Mouse (Mus musculus): Measurements from ENCODE around the gene Gm28043. TPM values are rescaled to one million over a fixed set of nuclear protein-coding genes. Genes with fewer than 3 reads are reported as not detected.
"Not testable (repeated sequence)": the region's sequence is repeated elsewhere in the genome, so short reads cannot be mapped to it uniquely, and the experiment has no call there.

Gm28043 gene
- polyA plus RNA-seq, 1 experiment from 2014 or later: 2.8 TPM

DNA sequence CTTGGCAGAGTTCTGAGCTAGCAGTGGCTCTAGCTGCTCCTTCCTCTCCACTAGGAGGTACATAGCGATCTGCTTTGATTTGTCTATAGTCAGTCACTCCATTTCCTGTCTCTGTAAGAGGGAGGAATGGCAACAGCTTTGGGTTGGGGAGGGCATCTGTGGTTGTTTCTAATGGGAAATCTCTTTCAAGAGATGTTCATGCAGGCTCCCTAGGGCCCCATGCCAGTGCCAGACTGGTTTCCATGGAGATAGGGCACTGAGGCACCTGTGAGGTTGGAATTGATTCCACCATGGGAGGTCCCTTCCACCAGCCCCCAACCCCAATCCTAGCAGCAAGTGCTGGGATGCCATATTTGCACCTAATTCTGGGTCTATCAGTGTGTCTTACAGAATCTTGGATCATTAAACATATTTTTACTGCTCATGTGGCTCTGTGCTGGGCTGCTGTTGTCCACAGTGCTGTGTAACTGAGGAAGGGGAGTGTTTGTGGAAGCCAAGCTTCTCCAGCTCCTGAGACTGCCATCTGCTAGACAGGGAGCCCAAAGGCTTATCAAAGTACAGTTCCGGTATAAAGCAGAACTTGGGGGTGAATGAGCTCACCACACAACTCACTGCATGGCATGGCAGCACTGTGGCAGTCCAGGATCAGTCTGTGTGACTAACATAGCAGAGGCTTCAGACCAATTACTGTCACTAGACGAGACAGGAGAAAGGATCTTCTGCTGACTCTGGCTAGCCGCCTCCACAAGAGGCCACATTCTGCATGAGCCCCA lies 88.4 kb downstream of the Gm28043 start:
- Histone ChIP-seq H3K36me3 (peaks cover 20% of the 10 kb centered on the region), H3K9ac (replicated peaks) (no peak overlapping the region), H3K4me1 (peaks cover 52% of the 10 kb centered on the region), H3K27ac (replicated peaks) (peak overlapping the region; percentile 78), H3K4me2 (replicated peaks) (no peak overlapping the region), H3K27me3 (no peaks in the 10 kb centered on the region), H3K4me3 (no peak overlapping the region), H3K9me3 (no peaks in the 10 kb centered on the region)
- WGBS: 65% methylated on average over 4 of the region's 4 CpGs
- peak; percentile 57 for ATAC-seq (replicated peaks)

GRCm38 (mm10) chr17:29704781-29705180 lies 90.1 kb downstream of the Gm28043 start:
- no peak overlapping the region for H3K4me2 ChIP-seq (replicated peaks)
- 22% methylated on average over 3 of the region's 3 CpGs for WGBS
- peaks cover 68% of the 10 kb centered on the region for H3K4me1 ChIP-seq
- H3K9ac ChIP-seq (replicated peaks): no peak overlapping the region
- peak; percentile 66; the same call in 1 of the 2 replicates for ATAC-seq (replicated peaks)
- peak overlapping the region; percentile 78; the same call in 1 of the 2 replicates for H3K27ac ChIP-seq (replicated peaks)
- no peaks in the 10 kb centered on the region for H3K27me3 ChIP-seq
- H3K9me3 ChIP-seq: no peaks in the 10 kb centered on the region
- H3K36me3 ChIP-seq: peaks cover 6% of the 10 kb centered on the region
- no peak overlapping the region for H3K4me3 ChIP-seq

DNA sequence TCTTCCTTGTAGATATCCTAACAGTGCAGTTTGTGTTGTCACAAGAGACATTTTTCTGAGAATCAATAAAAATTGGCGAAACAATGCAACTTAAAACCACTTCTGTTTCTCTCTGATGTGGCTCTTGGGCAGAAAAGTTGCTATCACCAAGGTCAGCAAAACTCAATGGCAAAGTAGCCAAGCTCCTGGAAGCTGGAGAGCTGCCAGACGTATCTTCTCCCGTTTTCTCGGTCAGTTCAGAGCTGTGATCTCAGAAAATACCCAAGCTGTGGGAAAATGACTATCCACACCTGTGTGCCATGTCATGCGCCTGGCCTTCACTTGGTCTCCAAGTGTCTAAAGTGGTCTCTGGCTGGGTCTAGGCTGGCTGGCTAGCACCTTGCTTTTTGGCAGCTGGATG lies 91.2 kb downstream of the Gm28043 start:
- WGBS: 84% methylated on average over 5 of the region's 5 CpGs
- Histone ChIP-seq H3K4me3 (no peak overlapping the region), H3K9me3 (no peaks in the 10 kb centered on the region), H3K27me3 (no peaks in the 10 kb centered on the region), H3K4me1 (peaks cover 79% of the 10 kb centered on the region), H3K27ac (replicated peaks) (no peak overlapping the region), H3K4me2 (replicated peaks) (no peak overlapping the region), H3K9ac (replicated peaks) (no peak overlapping the region), H3K36me3 (no peaks in the 10 kb centered on the region)
- no peak for ATAC-seq (replicated peaks)

- H3K4me2 ChIP-seq (replicated peaks): no peak overlapping the region
- peak; percentile 11; the same call in 1 of the 2 replicates for ATAC-seq (replicated peaks)
- peaks cover 90% of the 10 kb centered on the region for H3K4me1 ChIP-seq
- H3K4me3 ChIP-seq: no peak overlapping the region
- H3K27me3 ChIP-seq: no peaks in the 10 kb centered on the region
- H3K9ac ChIP-seq (replicated peaks): no peak overlapping the region
- no peaks in the 10 kb centered on the region for H3K9me3 ChIP-seq
- H3K27ac ChIP-seq (replicated peaks): peak overlapping the region; percentile 34
- H3K36me3 ChIP-seq: no peaks in the 10 kb centered on the region
- 11% methylated on average over 5 of the region's 5 CpGs for WGBS
Measured at GRCm38 (mm10) chr17:29706981-29707545, 92.4 kb downstream of the Gm28043 start.

- no peak overlapping the region for H3K4me2 ChIP-seq (replicated peaks)
- H3K4me1 ChIP-seq: peaks cover 90% of the 10 kb centered on the region
- no peaks in the 10 kb centered on the region for H3K27me3 ChIP-seq
- H3K9ac ChIP-seq (replicated peaks): no peak overlapping the region
- H3K27ac ChIP-seq (replicated peaks): no peak overlapping the region
- no peak for ATAC-seq (replicated peaks)
- H3K4me3 ChIP-seq: no peak overlapping the region
- no peaks in the 10 kb centered on the region for H3K9me3 ChIP-seq
- H3K36me3 ChIP-seq: no peaks in the 10 kb centered on the region
- WGBS: 85% methylated on average over 5 of the region's 5 CpGs
Measured at GRCm38 (mm10) chr17:29708783-29709182, 94.1 kb downstream of the Gm28043 start.

DNA sequence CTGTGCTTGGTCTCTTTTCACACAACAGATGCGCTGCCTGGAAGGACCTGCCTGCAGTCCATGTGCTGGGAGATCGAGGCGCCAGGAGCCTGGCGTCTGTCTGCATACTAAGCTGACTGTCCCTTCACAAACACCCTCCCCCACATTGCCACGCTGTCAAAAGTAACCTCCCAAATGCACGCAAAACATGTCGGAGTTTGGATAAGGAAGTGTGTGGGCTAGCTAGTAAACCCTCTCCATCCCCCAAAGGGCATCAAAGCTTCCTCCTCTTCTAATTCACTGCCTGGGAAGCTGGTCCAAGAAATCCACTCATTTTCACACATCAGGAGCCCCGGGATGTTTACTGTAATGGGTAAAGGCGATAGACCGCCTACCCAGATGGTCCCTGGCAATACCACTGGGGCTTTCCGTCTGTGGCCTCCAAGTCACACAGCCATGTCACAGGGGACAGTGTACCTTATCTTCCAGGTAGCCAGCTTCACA lies 95.9 kb downstream of the Gm28043 start:
- H3K36me3 ChIP-seq: no peaks in the 10 kb centered on the region
- H3K4me3 ChIP-seq: no peak overlapping the region
- H3K27ac ChIP-seq (replicated peaks): peak overlapping the region; percentile 92
- H3K4me1 ChIP-seq: peaks cover 80% of the 10 kb centered on the region
- ATAC-seq (replicated peaks): peak; percentile 51
- WGBS: 34% methylated on average over 11 of the region's 11 CpGs
- H3K27me3 ChIP-seq: no peaks in the 10 kb centered on the region
- H3K4me2 ChIP-seq (replicated peaks): peak overlapping the region; percentile 19
- no peak overlapping the region for H3K9ac ChIP-seq (replicated peaks)
- H3K9me3 ChIP-seq: no peaks in the 10 kb centered on the region

- no peaks in the 10 kb centered on the region for H3K36me3 ChIP-seq
- peaks cover 79% of the 10 kb centered on the region for H3K4me1 ChIP-seq
- no peak for ATAC-seq (replicated peaks)
- 0 out of 2 replicates have a peak overlapping the region, but pooled peaks have one; percentile 16 for H3K9ac ChIP-seq (replicated peaks)
- H3K4me2 ChIP-seq (replicated peaks): peak overlapping the region; percentile 19
- WGBS: 29% methylated on average over 19 of the region's 19 CpGs
- H3K4me3 ChIP-seq: no peak overlapping the region
- no peaks in the 10 kb centered on the region for H3K9me3 ChIP-seq
- H3K27me3 ChIP-seq: no peaks in the 10 kb centered on the region
- peak overlapping the region; percentile 92 for H3K27ac ChIP-seq (replicated peaks)
Measured at GRCm38 (mm10) chr17:29711076-29711744, 96.5 kb downstream of the Gm28043 start.

DNA sequence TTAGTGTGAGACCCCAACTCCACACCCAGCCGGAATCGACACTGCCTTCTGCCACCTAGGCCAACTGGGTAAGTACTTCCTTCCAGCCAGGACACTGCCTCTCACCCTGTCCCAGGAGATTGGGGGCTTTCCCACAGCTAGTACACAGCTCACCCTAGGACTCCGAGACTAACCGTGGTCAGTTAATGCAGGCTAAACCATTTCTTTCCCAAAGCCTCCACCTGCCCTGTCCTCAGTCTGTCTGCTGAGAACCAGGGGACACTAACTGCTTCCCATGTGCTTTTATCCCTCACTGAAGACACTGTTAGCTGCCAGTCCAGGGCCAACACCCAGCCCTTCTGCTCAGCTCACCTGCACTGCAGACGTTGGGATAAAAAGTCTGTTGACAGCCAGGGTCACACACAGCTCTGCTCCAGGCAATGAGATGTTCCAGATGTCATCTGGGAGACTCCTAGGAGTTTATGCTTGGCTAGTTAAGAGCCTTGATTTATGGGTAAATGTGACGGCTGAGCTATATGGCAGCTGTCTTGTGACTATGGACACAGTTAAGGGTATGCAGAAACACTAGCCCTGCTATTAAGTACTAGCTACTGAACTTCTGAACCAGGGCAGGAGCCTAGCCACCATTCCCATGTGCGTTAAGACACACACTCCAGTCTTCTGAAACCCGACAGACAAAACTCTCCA lies 97.2 kb downstream of the Gm28043 start:
- no peak for ATAC-seq (replicated peaks)
- no peaks in the 10 kb centered on the region for H3K9me3 ChIP-seq
- peaks cover 77% of the 10 kb centered on the region for H3K4me1 ChIP-seq
- 0 out of 2 replicates have a peak overlapping the region, but pooled peaks have one; percentile 19 for H3K4me2 ChIP-seq (replicated peaks)
- peak overlapping the region; percentile 92 for H3K27ac ChIP-seq (replicated peaks)
- 60% methylated on average over 8 of the region's 8 CpGs for WGBS
- no peaks in the 10 kb centered on the region for H3K27me3 ChIP-seq
- H3K36me3 ChIP-seq: no peaks in the 10 kb centered on the region
- no peak overlapping the region for H3K9ac ChIP-seq (replicated peaks)
- H3K4me3 ChIP-seq: no peak overlapping the region

DNA sequence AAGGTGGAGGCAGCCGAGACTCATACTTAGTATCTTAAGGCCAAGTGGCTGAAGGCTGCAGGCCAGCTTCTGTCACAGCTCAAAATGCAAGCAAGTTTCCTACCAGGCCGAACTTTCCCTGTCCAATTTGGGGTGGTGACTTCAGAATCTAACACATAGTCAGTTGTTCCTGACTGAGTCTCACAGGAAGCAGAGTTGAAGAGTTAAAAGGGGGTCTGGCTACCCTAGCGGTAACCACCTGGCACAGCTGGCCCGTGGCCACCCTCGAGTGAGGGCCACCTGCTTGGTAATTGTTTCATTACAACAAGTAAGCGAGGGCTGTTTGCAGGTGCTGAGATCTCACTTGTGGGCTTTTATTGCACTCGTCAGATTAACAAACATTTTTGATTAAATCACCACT lies 97.9 kb downstream of the Gm28043 start:
- 30% methylated on average over 7 of the region's 7 CpGs for WGBS
- peak overlapping the region; percentile 92 for H3K27ac ChIP-seq (replicated peaks)

DNA sequence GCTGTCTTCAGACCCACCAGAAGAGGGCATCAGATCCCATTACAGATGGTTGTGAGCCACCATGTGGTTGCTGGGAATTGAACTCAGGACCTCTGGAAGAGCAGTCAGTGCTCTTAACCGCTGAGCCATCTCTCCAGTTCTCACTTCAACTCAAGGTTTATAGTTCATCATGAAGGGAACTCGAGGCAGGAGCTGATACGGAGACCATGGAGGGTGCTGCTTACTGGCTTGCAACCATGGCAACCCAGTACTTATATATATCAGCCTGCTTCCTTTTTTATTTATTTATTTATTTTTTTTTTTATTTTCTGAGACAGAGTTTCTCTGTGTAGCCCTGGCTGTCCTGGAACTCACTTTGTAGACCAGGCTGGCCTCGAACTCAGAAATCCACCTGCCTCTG lies 99.1 kb downstream of the Gm28043 start:
- not testable (repeated sequence) for ATAC-seq (replicated peaks); H3K9me3 ChIP-seq; H3K27me3 ChIP-seq; H3K9ac ChIP-seq (replicated peaks); H3K4me2 ChIP-seq (replicated peaks); H3K36me3 ChIP-seq; H3K4me3 ChIP-seq; H3K27ac ChIP-seq (replicated peaks)
- WGBS: 95% methylated on average over 4 of the region's 4 CpGs
- H3K4me1 ChIP-seq: peaks cover 68% of the 10 kb centered on the region

More for the DNA sequence above, 97.9 kb downstream of the Gm28043 start:
- no peak overlapping the region for H3K4me2 ChIP-seq (replicated peaks)
- ATAC-seq (replicated peaks): no peak
- H3K4me1 ChIP-seq: peaks cover 74% of the 10 kb centered on the region
- no peak overlapping the region for H3K4me3 ChIP-seq
- H3K36me3 ChIP-seq: no peaks in the 10 kb centered on the region
- H3K27me3 ChIP-seq: no peaks in the 10 kb centered on the region
- no peaks in the 10 kb centered on the region for H3K9me3 ChIP-seq
- H3K9ac ChIP-seq (replicated peaks): no peak overlapping the region

GRCm38 (mm10) chr17:29716732-29717445 lies 102.2 kb downstream of the Gm28043 start, which contains the start of gene Ccdc167:
Ccdc167 (minus strand) TSS chr17:29717044.
- H3K9me3 ChIP-seq: no peaks in the 10 kb centered on the region
- 5% methylated on average over 41 of the region's 41 CpGs for WGBS
- H3K4me1 ChIP-seq: peaks cover 49% of the 10 kb centered on the region
- H3K27ac ChIP-seq (replicated peaks): peak within 1 kb of the TSS; percentile 71
- H3K4me3 ChIP-seq: peak within 1 kb of the TSS; percentile 62
- H3K9ac ChIP-seq (replicated peaks): peak within 1 kb of the TSS; percentile 69
- H3K27me3 ChIP-seq: no peaks in the 10 kb centered on the region
- peak; percentile 96 for ATAC-seq (replicated peaks)
- H3K36me3 ChIP-seq: no peaks in the 10 kb centered on the region
- peak within 1 kb of the TSS; percentile 95 for H3K4me2 ChIP-seq (replicated peaks)
